Mouse (Mus musculus) urinary bladder, postnatal 4 days (tissue): ENCODE data around the gene Ecsit.

Experiments used
- DNase-seq, 2 experiments: peaks; one replicate each; pipeline ENCODE4 v3.0.0; 2021 to 2022; ENCODE audit warnings: low spot score in 2 of 2

The Ecsit gene

GRCm38 (mm10) chr9:22051161-22051957 is 33.9 kb downstream of the Ecsit start:
- DNase-seq = no peak

- DNase-seq = peak; percentile 43 to 71
These were observed 34.8 kb downstream of the Ecsit start for GRCm38 (mm10) chr9:22050351-22050889.

DNA sequence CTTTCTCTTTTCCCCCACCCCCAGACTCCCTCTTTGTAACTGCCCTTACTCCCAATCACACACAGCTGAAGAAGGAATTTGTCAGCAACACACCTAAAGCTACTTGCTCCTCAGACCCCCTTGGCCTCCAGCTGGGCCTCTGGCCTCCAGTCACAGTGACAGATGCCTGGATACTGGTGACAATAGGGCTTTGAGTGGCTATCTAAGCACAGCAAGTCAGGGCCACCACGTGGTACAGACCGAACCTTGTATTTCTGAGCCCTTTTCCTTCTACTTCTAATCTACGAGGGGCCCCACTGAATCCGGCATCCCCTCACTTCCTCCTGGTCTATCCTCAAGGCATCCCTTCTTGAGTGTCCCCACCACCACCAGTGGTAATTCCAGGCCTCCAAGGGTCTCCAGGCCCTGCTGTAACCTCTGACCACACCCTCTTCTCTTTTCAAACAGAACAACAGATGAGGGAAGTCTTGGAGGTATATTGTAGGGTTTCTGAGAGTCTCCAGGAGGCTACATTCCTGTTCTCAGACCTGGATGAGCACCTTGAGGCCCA is 35.4 kb downstream of the Ecsit start:
- DNase-seq = no peak

- DNase-seq = no peak
These were observed 35.9 kb downstream of the Ecsit start for GRCm38 (mm10) chr9:22049315-22049714.

DNA sequence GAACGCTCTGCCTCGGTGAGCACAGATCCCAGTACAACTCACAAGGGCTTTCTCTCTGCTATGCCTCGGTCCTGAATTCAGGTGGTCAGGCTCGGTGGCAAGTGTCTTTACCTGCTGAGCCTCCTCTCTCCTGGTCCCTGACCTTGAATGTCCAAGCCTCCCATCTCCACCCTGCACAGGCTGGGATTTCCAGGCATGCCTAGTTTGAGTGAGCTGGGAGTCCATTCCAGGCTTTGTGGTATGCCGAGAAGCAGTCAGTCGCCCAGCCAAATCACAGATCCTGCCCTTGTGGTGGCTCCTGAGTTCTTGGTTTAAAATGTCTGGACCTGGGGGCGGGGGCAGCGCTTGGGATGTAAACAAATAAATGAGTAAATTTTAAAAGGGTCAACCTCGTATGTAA is 37.9 kb downstream of the Ecsit start:
- no peak for DNase-seq

DNA sequence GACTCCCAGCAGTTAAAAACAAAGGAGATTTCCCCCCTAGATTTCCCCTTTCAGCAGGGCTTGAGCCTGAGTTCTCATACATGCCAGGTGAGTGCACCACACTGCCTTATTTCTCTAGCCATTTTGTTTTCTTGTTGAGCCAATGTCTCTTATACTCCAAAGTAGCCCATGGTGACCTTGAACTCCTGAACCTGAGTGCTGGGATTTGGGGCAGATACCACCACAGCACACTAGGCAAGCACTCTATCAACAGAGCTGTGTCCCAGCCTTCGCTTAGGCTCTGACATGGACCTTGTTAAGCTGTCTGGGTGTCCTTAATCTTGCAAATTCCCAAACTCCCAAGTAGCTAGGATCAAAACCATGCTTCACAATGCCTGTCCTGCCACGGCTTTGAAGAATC is 43.4 kb downstream of the Ecsit start:
- no peak for DNase-seq

GRCm38 (mm10) chr9:22037826-22038225 is 47.4 kb downstream of the Ecsit start:
- DNase-seq = no peak

DNA sequence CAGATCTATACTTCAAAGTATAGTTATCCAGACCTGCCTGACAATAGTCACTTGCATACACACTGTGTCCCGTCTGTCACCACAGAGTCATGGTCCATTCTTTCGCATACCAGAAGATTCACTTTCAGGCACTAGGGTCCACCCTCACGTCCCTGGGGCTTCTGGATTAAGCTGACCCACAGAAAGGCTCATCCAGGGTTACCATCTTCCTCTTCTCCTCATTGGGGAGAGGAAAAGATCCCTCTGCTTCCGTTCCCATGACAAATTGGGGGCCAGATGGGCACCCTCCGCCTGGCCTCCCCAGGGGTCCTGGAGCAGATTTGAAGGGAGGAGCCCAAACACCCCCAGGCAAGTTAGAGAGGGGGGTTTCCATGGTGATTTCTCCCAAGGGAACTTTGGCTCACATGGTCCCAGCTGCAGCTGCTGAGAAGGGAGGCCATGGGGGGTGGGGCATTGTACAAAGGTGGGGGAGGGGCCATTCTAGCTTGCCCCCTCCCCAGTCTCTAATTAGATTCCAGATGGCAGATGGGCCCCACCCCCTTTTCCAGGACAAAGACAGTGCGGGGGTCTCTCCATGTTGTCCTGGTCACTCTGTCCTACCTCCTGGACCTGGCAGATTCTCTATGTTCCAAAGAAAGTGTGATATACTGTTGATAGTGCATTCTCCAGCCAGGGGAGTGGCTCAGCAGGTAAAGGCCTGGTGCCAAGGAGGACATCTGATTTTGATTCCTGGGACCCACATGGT is 49.8 kb downstream of the Ecsit start:
- DNase-seq = no peak

GRCm38 (mm10) chr9:22030386-22030785 is 54.9 kb downstream of the Ecsit start:
- no peak for DNase-seq

GRCm38 (mm10) chr9:22028467-22028866 is 56.8 kb downstream of the Ecsit start:
- DNase-seq = no peak

- DNase-seq = no peak
These were observed 60.6 kb downstream of the Ecsit start for GRCm38 (mm10) chr9:22024592-22024991.
